Mouse (Mus musculus) stomach, embryonic 15.5 days (tissue): Measurements from ENCODE around the gene Loxl3. TPM values are rescaled to one million over a fixed set of nuclear protein-coding genes. Genes with fewer than 3 reads are reported as not detected.

Experiments used
- ATAC-seq: fragments of 200-750 bp; cut with Nextera tagmentation; 2 replicates; pipeline ENCODE4 v1.8.0; 2017; ENCODE audit warnings: low read depth, moderate number of reproducible peaks, moderate TSS enrichment; ENCODE audit not compliant: insufficient read depth, low FRiP score
- H3K27ac ChIP-seq: fragments of 300-500 bp; sonication (generic); 2 replicates; pipeline ENCODE4 v1.5.1; 2015; ENCODE audit warnings: mild to moderate bottlenecking, inconsistent platforms
- H3K27me3 ChIP-seq: fragments of 300-500 bp; sonication (generic); replicated peaks from 2 replicates; pipeline ENCODE4 v1.6.1; 2015; ENCODE audit warnings: inconsistent platforms
- H3K36me3 ChIP-seq: fragments of 300-500 bp; sonication (generic); 2 replicates; pipeline ENCODE4 v1.6.1; 2015; ENCODE audit warnings: inconsistent platforms
- H3K4me1 ChIP-seq: fragments of 300-500 bp; sonication (generic); 2 replicates; pipeline ENCODE4 v1.6.1; 2015; ENCODE audit warnings: inconsistent platforms
- H3K4me2 ChIP-seq: fragments of 300-500 bp; sonication (generic); 2 replicates; pipeline ENCODE4 v1.6.1; 2015; ENCODE audit warnings: mild to moderate bottlenecking, inconsistent platforms
- H3K4me3 ChIP-seq: fragments of 300-500 bp; sonication (generic); replicated peaks from 2 replicates; pipeline ENCODE4 v1.5.1; 2015; ENCODE audit warnings: inconsistent platforms
- H3K9ac ChIP-seq: fragments of 300-500 bp; sonication (generic); 2 replicates; pipeline ENCODE4 v1.6.1; 2015; ENCODE audit warnings: inconsistent platforms
- H3K9me3 ChIP-seq: fragments of 300-500 bp; sonication (generic); 2 replicates; pipeline ENCODE4 v1.6.1; 2016; ENCODE audit warnings: inconsistent platforms
- WGBS: fragments of 180-500 bp; shearing (Covaris S2); methylation state at CpG from one replicate; pipeline ENCODE4 v1.1.7; 2015; 5-methylcytosine and 5-hydroxymethylcytosine counted together
- microRNA counts: library from miRNA; unstranded; fragments of <30 nt; microRNA quantifications from one replicate; lab custom pipeline; 2016
- microRNA-seq: library from miRNA; unstranded; fragments of <30 nt; microRNA quantifications from one replicate; pipeline ENCODE4, GENCODE M21; 2016
- polyA plus RNA-seq: library from polyadenylated mRNA; unstranded; fragments of >200 nt; fragmentation: Nextera tagmentation; extraction: Ambion mirVana; gene quantifications from 2 replicates; pipeline ENCODE4 v1.2.1, GENCODE M21; 2015

Loxl3 gene
- polyA plus RNA-seq, 1 experiment from 2014 or later: 16.2 TPM

DNA sequence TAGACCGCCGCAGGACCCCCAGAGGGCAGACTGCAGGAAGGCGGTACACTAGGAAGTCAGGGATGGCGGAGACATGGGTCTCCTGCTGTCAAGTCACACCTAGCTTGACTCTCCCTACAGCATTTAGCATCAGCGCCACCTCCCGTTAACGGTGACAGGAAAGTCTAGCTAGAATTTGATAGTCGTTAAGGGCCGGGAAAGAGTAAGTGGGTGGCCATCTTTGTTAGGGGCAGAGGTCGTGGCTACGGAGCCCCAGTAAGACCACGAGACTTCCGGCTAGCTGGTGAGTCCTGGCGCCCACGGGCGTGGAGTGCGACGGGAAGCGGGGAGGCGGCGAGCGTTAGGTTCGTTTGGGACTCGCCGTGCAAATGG is 67.3 kb downstream of the Loxl3 start, which contains the start of the genes Ccdc142 and Gm42688:
Gene Ccdc142, plus strand, starts transcription at position 286 of the 372 bp plus-strand sequence.
Gene Gm42688, plus strand, starts transcription at position 302 of the 372 bp plus-strand sequence.
- Histone ChIP-seq H3K4me1 (peaks cover 19% of the 10 kb centered on the region), H3K9ac (peak within 1 kb of the TSS; percentile 70), H3K27me3 (no peaks in the 10 kb centered on the region), H3K4me3 (peak within 1 kb of the TSS; percentile 73), H3K9me3 (no peaks in the 10 kb centered on the region), H3K36me3 (no peaks in the 10 kb centered on the region), H3K27ac (peak within 1 kb of the TSS; percentile 85), H3K4me2 (peak within 1 kb of the TSS; percentile 99)
- WGBS: 0% methylated on average over 25 of the region's 25 CpGs
- peak; percentile 88 for ATAC-seq

DNA sequence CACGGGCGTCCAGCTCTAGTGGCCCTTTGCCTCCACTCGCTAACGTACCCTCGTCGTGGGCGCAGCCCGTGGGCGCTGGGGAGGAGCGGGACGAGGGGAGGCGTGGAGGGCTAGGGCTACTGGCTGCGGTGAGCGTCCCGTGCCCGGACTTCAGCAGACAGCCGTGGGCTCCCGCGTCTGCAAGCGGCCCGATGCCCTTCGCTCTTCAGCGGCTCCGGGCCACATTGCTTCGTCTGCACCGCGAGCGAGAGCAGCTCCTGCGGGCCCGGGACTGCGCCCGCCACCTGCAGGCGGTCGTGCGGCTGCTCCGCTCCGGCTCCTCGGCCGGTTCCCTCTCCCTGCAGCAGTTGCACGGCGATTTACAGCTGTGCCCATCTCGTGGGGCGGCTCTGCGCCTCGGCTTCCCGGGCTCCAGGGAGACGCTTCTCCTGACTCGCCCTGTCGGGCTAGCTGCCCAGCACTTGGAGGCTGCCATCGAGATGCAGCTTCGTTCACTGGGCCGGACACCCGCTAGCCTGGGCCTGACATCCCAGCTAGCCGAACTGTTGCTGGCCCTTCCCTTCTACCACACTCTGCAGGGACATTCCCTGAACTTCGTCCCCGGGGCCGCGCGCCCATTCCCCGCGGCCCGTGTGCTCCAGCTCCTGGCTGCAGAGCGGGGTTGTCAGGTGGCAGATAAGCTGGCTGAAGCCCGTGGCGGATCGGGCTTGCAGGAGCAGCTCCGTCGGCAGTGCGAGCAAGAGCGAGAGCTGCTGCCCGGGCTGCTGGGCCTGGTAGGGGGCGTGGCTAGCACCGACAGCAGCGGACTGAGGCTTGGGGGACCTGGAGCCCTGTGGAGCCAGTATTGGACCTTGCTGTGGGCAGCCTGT is 67.9 kb downstream of the Loxl3 start:
- peak overlapping the region; percentile 70 for H3K9ac ChIP-seq
- H3K36me3 ChIP-seq: no peaks in the 10 kb centered on the region
- H3K27ac ChIP-seq: peak overlapping the region; percentile 85
- H3K4me1 ChIP-seq: peaks cover 19% of the 10 kb centered on the region
- under 1% methylated on average over 74 of the region's 74 CpGs for WGBS
- peak; percentile 70; the same call in 1 of the 2 replicates for ATAC-seq
- no peaks in the 10 kb centered on the region for H3K27me3 ChIP-seq
- peak overlapping the region; percentile 99 for H3K4me2 ChIP-seq
- H3K9me3 ChIP-seq: no peaks in the 10 kb centered on the region
- H3K4me3 ChIP-seq: peak overlapping the region; percentile 73

MicroRNAs encoded within 50 kb of the gene (microRNA counts, 519-probe panel; counts per million panel counts)
- microRNA mmu-miR-3470a+mmu-miR-3470b (lab: Ali Mortazavi, UCI): 1,945 counts per million, percentile 21 among the panel's probes with 10 or more counts

Small RNA genes lying within 50 kb of the gene (microRNA-seq; reads per million reads assigned to microRNA genes)
- gene Mir3470a (not detected), gene Mir7040 (not detected)

Other genes with a start within 250 kb of the Loxl3 start
- 2.0 and 2.1 TPM in 2 replicates for gene Sema4f, start 94.4 kb upstream of the Loxl3 start, polyA plus RNA-seq
- 0.84 and 1.2 TPM in 2 replicates for gene M1ap, start 87.3 kb upstream of the Loxl3 start, polyA plus RNA-seq
- 11.9 and 14.3 TPM in 2 replicates for gene Dok1, start 702 bp upstream of the Loxl3 start, polyA plus RNA-seq
- 211 and 212 TPM in 2 replicates for gene Aup1, start 20.3 kb downstream of the Loxl3 start, polyA plus RNA-seq
- 86.6 and 94.1 TPM in 2 replicates for gene Htra2, start 21.1 kb downstream of the Loxl3 start, polyA plus RNA-seq
- gene Dqx1, start 23.7 kb downstream of the Loxl3 start, polyA plus RNA-seq: 5.4 and 7.1 TPM in 2 replicates
- 7.5 and 9.3 TPM in 2 replicates for gene Tlx2, start 36.1 kb downstream of the Loxl3 start, polyA plus RNA-seq
- 29.6 and 34.6 TPM in 2 replicates for gene Pcgf1, start 43.7 kb downstream of the Loxl3 start, polyA plus RNA-seq
- 0.59 and 0.63 TPM in 2 replicates for gene Lbx2, start 52.2 kb downstream of the Loxl3 start, polyA plus RNA-seq
- gene Ccdc142, start 67.4 kb downstream of the Loxl3 start, polyA plus RNA-seq: 2.5 and 3.6 TPM in 2 replicates
- gene Gm42688, start 67.4 kb downstream of the Loxl3 start, polyA plus RNA-seq: 2.7 and 2.8 TPM in 2 replicates
- 122 and 136 TPM in 2 replicates for gene Mrpl53, start 74.9 kb downstream of the Loxl3 start, polyA plus RNA-seq
- 53.6 and 58.0 TPM in 2 replicates for gene Mogs, start 81.3 kb downstream of the Loxl3 start, polyA plus RNA-seq
- 91.5 and 101 TPM in 2 replicates for gene Wbp1, start 87.4 kb downstream of the Loxl3 start, polyA plus RNA-seq
- gene Ino80b, start 91.3 kb downstream of the Loxl3 start, polyA plus RNA-seq: 11.3 and 11.4 TPM in 2 replicates
- 31.3 and 31.9 TPM in 2 replicates for gene Rtkn, start 101.3 kb downstream of the Loxl3 start, polyA plus RNA-seq
- 3.6 and 5.1 TPM in 2 replicates for gene Wdr54, start 122.2 kb downstream of the Loxl3 start, polyA plus RNA-seq
- gene 1700003E16Rik, start 122.2 kb downstream of the Loxl3 start, polyA plus RNA-seq: 2.3 and 2.7 TPM in 2 replicates
- gene Dctn1, start 131.7 kb downstream of the Loxl3 start, polyA plus RNA-seq: 84.7 and 86.1 TPM in 2 replicates
- 0.26 and 0.40 TPM in 2 replicates for gene Slc4a5, start 185.7 kb downstream of the Loxl3 start, polyA plus RNA-seq